Mouse (Mus musculus): Measurements from ENCODE around the gene Zfp800.
A peak's percentile ranks its signal among the peaks of the same experiment; 100 is the strongest.

Gene Zfp800

DNA sequence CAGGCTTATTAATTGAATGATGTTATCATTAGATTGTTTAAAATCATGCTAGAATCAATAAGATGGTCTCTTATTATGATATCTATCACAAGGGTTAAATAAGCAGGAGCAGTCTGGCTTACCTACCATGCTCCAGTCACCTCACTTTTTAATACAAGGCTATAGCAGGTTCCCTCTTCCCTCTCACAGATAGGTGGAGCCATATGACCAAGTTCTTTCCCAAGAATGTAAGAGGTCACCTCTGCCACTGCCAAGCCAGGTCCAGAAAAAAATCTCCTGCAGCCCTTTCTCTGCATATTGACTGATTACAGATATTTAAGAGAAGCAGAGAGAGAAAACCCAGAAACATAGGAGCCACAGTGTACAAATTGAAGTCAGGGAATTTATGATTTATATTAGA, 88.1 kb downstream of the Zfp800 start:
- no peak for DNase-seq (ENCODE audit: low spot score)

DNA sequence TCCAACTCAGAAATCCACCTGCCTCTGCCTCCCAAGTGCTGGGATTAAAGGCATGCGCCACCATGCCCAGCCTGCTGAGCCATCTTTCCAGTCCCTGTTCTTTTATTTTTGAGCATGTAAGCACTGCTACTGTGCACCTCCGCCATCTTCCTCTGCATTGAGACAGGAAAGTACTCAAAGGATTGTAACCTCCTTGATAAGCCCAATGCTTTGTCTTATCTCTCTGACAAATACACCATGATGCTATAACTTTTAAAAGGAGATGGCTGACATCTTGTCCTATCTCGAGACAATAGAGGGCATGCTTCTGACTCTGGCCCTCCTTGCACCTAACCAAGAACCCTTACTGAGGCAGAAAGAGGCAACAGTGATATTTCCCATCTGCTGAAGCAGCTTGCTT, 88.9 kb downstream of the Zfp800 start:
- DNase-seq (ENCODE audit: low spot score) = no peak

DNA sequence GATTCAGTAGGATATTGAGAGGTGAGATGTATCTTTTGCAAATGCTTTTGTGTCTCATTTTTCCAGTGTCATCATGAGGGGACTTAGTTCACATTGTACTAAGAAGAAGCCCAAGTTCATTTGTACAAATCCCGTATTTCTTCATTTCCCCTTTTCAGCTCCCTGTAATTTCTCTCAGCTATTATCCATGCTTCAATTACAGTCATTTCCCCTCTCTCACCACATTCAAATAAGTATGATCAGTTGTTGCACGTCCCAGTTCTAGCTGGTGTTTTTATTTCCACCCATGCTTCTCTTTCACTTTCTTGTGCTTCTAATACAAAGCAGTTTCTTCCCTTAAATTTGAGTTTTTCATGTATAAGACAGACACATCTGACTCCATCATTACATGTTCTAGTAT, 91.1 kb downstream of the Zfp800 start:
- DNase-seq (ENCODE audit: low spot score) = no peak

DNA sequence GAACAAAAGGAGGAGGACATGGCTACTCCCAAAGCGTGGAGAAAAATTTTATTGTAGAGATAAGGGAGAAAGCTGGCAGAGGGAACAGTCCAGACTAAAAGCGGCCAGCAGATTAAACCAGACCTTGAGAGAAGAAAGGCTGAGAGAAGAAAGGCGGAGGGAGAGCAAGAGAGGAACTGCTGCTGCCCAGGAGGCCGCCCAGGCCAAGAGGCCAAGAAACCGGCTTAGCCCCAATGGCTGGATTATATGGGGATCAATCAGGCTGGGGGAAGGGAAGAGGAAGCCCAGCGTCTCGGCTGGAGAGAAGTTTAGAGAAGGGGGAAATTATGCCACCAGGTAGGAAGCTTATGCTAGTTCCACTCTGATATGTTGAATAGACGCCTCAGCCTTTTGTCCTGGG, 101.5 kb downstream of the Zfp800 start:
- DNase-seq (ENCODE audit: low spot score) = no peak

DNA sequence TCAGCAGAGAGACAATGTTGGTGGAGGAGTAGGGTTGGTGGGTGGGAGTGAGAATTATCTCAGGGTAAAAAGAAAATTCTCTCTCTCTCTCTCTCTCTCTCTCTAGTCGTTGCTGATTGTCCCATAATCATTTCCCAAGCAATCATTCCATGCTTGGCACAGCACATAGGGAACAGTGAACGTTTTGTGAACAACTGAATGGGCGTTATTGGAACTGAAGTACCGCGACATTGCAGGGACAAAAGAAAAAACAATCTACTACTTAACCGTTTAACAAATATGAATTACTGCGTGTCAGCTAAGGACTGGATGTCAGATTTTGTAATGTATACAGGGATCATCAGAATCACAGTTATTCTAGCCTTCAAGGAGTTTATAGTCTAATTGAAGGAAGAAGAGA, 102.2 kb downstream of the Zfp800 start:
- DNase-seq (ENCODE audit: low spot score) = no peak

DNA sequence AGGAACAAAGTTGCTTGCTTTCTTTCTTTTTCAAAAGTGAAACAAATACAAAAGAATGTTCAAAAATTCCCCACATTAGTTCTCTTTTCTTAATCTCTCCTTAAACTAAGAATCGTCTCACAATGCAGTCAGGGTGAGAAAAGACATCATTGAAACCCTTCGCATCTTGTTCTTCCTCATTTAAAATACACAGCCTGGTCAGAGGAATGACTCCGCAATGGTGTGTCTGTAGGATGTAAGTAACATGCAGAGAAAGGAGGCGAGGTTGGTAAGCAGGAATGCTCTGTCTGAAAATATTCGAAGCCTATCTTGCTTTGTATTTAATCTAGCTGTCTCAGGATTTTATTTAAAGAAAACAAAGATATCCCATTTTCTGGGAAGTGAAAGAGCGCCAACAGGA, 105.0 kb downstream of the Zfp800 start:
- DNase-seq (ENCODE audit: low spot score) = no peak

DNA sequence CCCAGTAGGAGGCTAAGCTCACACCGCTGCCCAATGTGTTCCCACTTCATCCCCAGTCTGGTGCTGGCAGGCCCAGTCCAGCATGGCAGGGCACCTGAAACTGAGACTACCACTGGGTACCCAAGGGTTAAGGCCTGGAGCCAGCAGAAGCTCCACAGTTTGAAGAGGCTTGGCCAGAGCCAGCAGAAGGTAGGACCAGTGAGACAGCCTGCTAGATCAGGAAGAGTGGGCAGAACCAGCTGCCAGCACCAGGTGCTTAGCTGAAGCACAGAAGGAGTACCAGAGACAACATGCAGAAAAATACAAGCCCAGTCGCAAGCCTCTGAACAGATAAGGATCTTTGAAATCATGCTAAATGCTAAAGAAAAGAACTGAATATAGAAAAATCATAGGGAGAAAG, 117.9 kb downstream of the Zfp800 start:
- no peak for DNase-seq (ENCODE audit: low spot score)

DNA sequence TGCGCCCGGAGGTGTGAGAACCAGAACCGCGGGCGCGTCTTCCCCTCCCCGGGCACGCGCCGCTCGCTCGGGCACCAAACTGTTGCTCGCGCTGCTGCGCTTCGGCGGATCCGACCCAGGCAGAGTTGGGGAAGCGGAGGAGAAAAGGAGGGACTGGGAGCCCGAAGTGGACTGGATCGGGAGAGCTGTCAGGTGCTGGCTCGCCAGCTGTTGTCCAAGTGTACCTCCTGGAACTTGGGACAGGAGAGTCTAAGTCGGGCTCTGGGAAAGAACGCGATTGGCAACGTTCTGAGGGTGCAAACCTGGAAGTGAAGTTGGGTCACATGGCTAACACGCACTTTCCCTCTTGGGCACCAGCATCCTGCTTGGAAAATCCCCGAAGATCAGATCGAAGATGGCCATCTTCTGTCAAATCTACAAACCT, 135.6 kb downstream of the Zfp800 start:
- no peak for DNase-seq (ENCODE audit: low spot score)

DNA sequence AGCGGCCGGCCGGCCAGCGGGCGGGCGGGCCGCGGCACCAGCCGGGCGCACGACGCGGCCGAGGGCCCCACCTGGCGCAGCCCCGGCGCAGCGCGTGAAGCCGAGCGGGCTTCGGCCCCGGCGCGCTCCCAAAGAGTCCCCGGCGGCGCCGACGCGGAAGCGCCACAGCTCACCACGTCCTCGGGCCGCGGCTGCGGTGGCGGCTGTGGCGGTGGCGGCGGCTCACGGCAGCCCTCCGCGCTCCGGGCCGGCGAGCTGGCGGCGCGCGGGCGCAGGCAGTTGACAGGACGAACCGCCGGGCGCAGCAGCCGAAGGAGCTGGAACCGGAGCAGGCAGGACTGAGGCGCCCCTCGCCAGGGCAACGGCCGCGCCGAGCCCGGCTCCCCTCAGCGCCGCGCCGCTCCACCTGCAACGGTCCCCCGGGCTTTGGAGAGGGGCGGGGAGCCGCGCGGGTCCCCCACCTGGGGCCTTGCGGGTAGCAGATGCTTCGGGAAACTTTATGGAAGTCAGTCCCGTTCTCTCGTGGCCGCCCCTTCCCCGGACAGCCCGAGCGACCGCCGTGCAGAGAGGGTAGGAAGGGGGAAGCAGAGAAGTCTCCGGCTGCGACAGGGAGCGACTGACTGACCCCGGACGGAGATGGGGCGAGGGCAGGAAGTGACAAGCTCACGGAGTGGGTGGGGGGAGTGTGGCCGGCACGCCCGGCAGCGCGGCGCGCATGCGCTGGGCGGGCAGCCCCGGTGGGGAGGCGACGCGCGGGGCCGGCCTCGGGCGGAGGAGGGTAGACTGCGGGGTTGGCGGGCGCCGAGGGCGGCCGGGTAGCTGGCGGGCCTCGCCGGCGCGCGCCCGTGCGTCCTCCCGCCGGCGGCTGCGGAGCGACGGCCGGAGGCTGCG, 136.3 kb downstream of the Zfp800 start:
- peak; percentile 91 for DNase-seq (ENCODE audit: low spot score)

DNA sequence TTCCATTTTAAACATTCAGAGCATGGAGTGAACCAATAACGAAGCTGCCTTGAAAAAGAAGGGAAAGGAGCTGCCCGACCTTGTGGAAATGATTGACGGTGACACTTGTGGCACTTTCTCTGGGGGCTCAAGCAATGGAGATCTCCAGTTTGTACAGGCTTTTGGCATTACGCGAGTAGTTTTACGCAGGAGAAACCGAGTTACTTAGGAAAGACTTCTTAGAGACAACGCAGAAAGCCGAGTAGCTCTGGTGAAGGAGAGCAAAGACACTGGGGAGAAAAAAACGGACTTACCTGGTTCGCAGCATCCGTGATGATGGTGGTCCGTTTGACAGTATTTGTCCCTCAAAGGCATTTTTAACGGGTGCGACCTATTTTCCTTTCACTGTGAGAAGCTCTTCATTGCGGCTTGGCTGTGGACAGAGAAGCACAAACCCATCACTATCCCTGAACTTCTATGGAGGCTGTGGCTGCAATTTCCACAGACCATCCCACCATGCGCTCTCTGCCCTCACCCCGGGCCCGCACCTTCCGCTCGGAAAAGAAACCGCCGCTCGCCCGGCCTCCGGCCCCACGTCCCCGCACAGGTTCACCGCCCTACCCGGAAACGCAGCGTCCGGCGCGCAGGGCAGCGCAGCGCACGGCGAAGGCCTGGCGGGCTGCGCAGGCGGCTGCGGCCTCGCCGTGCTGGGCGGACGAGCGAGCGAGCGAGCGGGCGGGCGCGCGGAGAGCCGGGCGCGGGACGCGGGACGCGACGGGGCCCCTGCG, 137.2 kb downstream of the Zfp800 start:
- peak; percentile 37 for DNase-seq (ENCODE audit: low spot score)

DNA sequence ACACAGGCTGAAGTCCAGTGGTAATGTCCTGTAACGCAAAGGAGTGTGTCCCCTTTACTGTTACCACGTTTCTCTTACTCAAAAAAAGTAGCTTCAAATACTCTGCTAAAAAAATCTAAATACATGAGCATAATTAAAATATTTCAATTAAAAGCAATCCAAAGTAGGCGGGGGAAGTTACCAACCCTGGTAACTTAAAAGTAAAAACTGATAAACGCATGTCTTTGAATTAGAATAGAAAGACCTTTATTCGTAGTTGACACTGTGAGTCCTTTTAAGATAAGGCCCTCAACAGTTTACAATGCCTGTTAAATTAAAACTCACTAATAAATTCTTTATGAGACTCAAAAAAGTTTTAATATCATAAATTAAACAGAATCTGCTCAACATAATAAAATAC, 138.1 kb downstream of the Zfp800 start:
- DNase-seq (ENCODE audit: low spot score) = no peak

DNA sequence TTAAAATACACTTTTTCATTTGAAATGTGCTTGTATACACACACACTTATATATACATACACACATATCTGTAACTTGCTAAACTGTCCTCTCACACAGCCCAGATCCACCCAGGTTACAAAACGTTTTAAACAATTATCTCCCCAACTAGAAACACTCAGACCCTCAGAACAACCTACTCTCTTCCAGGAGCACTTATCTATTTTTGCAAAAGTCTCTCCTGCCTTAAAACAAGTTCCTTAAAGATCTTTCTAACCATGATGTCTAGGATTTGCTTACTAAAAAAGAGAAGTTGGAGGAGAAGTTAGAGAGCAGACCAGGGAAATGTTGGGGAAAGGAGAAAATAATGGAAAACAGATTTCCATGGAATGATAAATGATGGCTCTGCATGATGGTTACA, 139.4 kb downstream of the Zfp800 start:
- DNase-seq (ENCODE audit: low spot score) = no peak

DNA sequence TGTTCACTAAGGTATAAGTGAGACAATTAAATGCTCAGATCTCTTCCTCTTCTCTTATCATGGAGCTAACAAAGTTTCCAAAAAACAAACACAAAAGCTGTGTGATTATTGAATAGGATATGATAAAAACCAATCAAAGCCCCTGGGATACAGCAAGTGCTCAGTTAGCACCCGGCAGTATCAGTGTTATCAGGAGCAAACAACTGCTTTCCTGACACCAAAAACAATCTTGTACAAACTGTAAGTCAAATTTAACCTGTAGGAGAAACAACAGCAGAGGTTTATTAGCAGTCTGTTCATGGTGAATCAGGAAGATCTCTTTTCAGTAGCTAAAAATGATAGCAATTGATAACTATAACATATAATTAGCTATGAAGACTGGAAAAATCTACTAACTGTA, 140.0 kb downstream of the Zfp800 start:
- DNase-seq (ENCODE audit: low spot score) = no peak

DNA sequence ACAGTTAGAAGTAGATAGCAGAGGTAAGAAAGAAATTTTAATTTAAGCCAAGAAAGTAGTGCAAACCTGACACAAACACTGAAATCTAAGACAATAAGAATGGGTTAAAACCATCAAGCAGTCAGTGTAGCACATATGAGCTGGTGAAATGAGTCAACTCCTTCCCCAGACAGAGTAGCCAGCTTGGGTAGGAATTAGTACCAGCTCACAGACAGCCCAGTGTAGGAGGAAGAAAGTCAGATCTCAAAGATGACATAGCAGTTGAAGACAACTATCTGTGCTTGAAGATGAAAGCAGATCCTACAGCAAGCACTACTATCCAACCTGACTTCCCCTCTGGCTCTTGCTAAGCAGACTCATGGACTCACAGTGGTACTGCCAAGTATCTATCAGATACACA, 145.0 kb downstream of the Zfp800 start:
- DNase-seq (ENCODE audit: low spot score) = no peak

DNA sequence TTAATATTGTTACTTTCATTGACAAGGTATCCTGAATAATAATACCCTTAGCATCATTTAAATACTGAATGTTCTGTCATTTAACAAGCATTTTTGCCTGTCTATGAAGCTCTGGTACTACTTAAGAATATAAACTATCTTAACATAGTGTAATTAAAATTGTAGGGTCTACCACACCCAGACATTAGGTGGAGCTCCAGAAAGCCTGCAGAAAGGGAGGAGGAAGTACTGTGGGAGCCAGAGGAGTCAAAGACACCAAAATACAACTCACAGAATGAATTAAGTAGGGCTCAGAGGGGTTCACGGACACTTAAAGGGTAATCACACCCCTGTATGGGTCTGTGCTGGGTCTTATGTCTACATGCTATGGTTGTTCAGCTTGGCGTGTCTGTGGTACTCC, 149.6 kb downstream of the Zfp800 start:
- no peak for DNase-seq (ENCODE audit: low spot score)

DNA sequence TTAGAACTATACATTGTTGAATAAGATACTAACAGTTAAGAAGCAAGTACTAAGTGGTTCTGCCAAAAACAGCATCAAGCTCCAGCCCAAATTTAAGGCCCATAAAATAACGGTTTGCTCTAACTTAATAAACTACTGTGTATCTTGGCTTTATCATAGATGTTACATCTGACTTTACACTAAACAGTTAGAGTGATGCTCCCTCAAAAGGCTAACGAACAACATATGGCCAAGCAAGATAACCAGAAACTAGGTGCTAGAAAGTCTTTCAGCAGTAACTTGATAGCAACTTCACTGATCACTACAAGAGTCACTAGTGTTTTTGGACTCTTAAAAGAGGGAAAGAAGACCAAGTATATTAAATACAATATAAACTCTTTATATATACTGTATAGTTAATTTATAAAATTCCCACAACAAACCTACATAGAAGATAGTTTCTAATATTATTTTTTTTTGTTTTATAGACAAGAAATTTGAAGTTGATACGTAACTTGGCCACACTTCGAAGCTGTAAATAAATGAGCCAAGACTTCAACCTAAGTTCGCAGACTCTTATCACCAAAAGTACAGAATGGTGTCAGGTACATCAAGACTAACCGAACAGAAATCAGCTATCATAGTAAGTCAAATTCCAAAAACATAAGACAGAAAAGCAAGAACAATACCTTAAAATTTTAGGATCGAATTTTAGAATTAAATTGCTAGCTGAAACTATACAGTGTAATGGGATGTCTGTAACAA, 165.0 kb downstream of the Zfp800 start:
- no peak for DNase-seq (ENCODE audit: low spot score)

DNA sequence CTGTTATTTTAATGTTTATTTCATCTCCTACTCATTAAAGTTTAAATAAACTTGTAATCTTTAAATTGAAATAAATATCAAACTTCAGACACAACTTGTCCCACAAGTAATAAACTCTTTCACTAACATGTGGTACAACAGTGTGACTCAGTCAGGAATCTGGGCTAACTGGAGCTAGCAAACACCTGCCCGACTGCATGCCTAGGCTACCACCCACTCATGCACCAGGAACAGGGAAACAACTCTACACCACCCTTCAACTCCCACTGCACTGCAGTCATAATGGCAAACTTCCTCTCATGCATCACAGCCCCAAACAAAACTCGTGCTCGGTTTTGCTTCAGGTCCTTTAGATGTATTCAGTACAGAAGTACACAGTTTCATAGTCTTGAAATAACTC, 169.7 kb downstream of the Zfp800 start:
- no peak for DNase-seq (ENCODE audit: low spot score)

DNA sequence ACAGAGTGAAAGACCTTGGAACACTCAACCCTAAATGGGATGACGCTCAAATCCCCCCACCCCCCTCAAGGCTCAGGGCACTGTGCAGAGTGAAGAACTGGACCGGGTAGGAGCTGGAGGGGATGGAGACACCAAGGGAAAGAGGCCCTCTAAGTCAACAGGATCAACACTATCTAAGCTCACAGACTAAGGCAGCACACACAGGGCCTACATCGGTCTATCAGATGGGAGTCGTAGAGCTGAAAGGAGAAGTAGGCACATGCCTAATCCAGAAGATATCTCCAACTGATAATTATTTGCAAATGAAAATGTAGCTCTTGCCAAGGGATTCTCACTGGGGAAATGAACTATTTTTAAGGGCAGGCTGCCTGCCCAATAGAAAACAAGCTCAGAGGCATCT, 176.8 kb downstream of the Zfp800 start:
- DNase-seq (ENCODE audit: low spot score) = no peak

DNA sequence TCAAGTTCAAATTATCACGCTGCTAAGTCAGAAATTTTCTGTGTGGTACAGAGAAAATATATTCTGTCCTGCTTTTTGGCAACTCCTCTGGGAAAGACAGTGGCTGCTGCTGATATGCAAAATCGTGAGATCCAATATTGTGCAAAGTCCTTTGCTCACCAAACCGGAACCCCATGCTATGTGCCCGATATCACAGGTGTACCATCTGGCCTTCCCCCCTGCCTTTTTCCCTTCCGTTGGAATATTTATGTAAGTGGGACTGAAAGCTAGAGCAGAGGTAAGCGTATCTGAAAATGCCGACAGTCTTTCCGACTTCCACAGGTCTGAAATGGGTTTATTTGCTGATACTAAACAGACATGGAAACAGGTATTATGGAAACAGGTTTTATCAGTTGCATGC, 179.4 kb downstream of the Zfp800 start:
- DNase-seq (ENCODE audit: low spot score) = no peak

DNA sequence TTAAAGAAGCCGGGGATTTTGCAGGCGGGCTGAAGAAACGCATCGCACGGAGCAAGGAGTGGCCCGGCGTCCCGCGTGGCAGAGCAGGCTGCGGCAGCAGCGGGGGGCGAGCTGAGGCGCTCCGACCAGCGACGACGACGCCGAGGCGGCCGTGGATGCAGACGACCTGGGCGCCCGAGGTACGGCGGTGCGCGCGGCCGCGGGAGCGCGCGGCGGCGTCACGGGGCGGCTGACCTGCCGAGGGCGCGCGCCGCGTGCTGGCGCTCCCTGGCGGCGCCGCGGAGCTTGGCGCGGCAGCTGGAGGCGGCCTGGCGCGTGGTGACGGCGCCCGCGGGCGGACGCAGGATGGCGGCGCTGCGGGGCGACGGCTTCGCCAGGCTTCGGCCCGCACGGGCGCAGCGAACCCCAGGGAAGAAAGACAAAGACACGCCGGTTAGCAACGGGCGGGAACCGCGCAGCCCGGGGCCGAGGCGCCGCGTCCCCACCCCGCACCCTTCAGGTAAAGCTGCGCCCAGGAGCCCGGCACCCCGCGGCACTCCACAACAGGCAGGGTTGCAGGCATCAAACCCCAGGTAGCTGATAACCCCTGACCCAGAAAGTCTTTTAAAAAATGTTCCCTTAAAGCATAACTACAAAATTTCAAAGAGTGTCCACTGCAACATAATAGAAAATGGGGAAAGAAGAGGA, 182.4 kb downstream of the Zfp800 start:
- peak; percentile 77 for DNase-seq (ENCODE audit: low spot score)

DNA sequence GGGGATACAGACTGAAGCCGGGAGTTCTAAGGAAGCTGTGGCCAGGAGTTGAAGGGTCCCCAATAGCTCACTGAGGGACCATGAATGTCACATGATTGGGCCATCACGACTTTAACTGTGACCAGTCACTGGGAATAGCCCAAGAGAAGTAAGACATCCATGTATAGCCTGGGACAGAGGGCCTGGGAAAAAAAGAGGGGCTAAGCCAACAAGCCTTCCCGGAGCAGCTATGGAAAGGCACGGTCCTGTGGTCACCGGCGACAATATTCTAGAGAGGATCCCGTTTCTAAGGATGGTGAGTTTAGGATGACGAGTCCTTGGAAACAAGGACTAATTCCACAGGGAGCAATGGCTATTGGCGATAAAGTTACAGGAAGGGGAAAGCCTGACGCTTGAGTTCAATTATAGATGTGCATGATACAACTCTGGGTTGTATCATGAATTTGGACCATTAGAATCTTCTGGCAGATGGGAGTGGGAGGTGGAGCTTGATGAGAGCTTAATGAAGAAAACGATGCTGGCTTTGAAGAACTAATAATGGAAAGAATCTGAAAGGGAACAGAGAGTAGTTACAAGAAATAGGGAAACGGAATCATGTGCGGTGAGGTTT, 183.0 kb downstream of the Zfp800 start:
- DNase-seq (ENCODE audit: low spot score) = no peak

DNA sequence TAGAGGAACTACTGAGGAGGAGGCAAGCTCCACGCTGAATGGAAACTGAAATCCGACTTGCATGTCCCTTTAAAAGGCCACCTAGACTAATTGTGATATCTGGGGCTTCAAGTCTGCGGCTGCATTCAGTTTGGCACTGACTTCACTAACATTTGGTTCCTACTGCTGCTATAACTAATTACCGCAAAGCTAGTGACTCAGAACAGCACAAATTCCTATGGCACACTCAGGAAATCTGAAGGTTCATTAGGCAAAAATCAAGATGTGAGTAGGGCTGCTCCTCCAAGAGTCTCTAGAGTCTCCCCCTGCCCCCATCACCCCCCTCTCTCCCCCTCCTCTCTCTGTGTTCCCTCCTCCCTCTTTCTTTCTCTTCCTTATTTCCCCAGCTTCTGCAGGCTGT, 194.4 kb downstream of the Zfp800 start:
- no peak for DNase-seq (ENCODE audit: low spot score)
